Comparison of ENCODE assay signal across 16 mouse cellular contexts in genomic region chr12:8300111-8300480, GRCm38 (mm10). TPM values are rescaled to one million over a fixed set of nuclear protein-coding genes. Genes with fewer than 3 reads are reported as not detected.
DNase-seq lines count a peak whose midpoint lies in the region; ATAC-seq lines count a peak whose summit lies in the region.
"Had no signal": no experiment of that assay in that cellular context is flagged by ENCODE, and none has a peak within 500 bp of the region (broad histone marks: within the 10 kb centered on the region; RNA-seq: fewer than 3 reads in every experiment).

No protein-coding gene starts in this region.

- peak overlapping the region; percentile 19; the same call in 1 of the 2 replicates for H3K4me3 ChIP-seq in forebrain, embryonic 10.5 days
- H3K4me3 ChIP-seq in forebrain, embryonic 14.5 days (ENCODE audit: low read depth, low read length): no peak overlapping the region
- peak overlapping the region; percentile 48 for H3K4me3 ChIP-seq in kidney, embryonic 15.5 days (replicated peaks)
- H3K4me3 ChIP-seq in embryonic facial prominence, embryonic 13.5 days: peak overlapping the region; percentile 60
- peak overlapping the region; percentile 27; the same call in 1 of the 2 replicates for H3K4me3 ChIP-seq in limb, embryonic 13.5 days
- H3K4me3 ChIP-seq: forebrain, embryonic 13.5 days had no signal

- peaks cover 100% of the 10 kb centered on the region for H3K27me3 ChIP-seq in forebrain, embryonic 10.5 days (ENCODE audit: poor library complexity, severe bottlenecking)
- H3K27me3 ChIP-seq in forebrain, embryonic 14.5 days (replicated peaks; ENCODE audit: control insufficient read depth, insufficient read depth, low read length): peaks cover 90% of the 10 kb centered on the region
- peaks cover 97% of the 10 kb centered on the region for H3K27me3 ChIP-seq in kidney, embryonic 15.5 days
- peaks cover 94% of the 10 kb centered on the region for H3K27me3 ChIP-seq in embryonic facial prominence, embryonic 13.5 days
- peaks cover 97% of the 10 kb centered on the region for H3K27me3 ChIP-seq in limb, embryonic 13.5 days

- no peaks in the 10 kb centered on the region for H3K36me3 ChIP-seq in forebrain, embryonic 10.5 days (replicated peaks)
- no peaks in the 10 kb centered on the region for H3K36me3 ChIP-seq in forebrain, embryonic 14.5 days (ENCODE audit: control insufficient read depth, insufficient read depth, low read length)
- no peaks in the 10 kb centered on the region for H3K36me3 ChIP-seq in kidney, embryonic 15.5 days
- H3K36me3 ChIP-seq in embryonic facial prominence, embryonic 13.5 days: no peaks in the 10 kb centered on the region
- no peaks in the 10 kb centered on the region for H3K36me3 ChIP-seq in limb, embryonic 13.5 days
- H3K36me3 ChIP-seq: limb, embryonic 15.5 days had no signal

- H3K9ac ChIP-seq in forebrain, embryonic 14.5 days (ENCODE audit: low read length): no peak overlapping the region
- H3K9ac ChIP-seq in kidney, embryonic 15.5 days: no peak overlapping the region
- H3K9ac ChIP-seq in embryonic facial prominence, embryonic 13.5 days: peak overlapping the region; percentile 74
- H3K9ac ChIP-seq in limb, embryonic 13.5 days: no peak overlapping the region
- H3K9ac ChIP-seq: forebrain, embryonic 13.5 days; limb, embryonic 15.5 days had no signal

- H3K27ac ChIP-seq in forebrain, embryonic 10.5 days: no peak overlapping the region
- H3K27ac ChIP-seq in forebrain, embryonic 14.5 days (ENCODE audit: low read depth, low read length): no peak overlapping the region
- H3K27ac ChIP-seq in kidney, embryonic 15.5 days: no peak overlapping the region
- peak overlapping the region; percentile 51; the same call in 1 of the 2 replicates for H3K27ac ChIP-seq in embryonic facial prominence, embryonic 13.5 days
- H3K27ac ChIP-seq in limb, embryonic 13.5 days: no peak overlapping the region
- H3K27ac ChIP-seq: forebrain, embryonic 13.5 days; limb, embryonic 15.5 days had no signal

- peaks cover 42% of the 10 kb centered on the region for H3K4me1 ChIP-seq in forebrain, embryonic 10.5 days
- no peaks in the 10 kb centered on the region for H3K4me1 ChIP-seq in forebrain, embryonic 14.5 days (ENCODE audit: control insufficient read depth, insufficient read depth, low read length)
- peaks cover 40% of the 10 kb centered on the region for H3K4me1 ChIP-seq in kidney, embryonic 15.5 days
- peaks cover 52% of the 10 kb centered on the region for H3K4me1 ChIP-seq in embryonic facial prominence, embryonic 13.5 days
- H3K4me1 ChIP-seq in limb, embryonic 13.5 days: peaks cover 37% of the 10 kb centered on the region

- no peak overlapping the region for H3K4me2 ChIP-seq in forebrain, embryonic 14.5 days (ENCODE audit: low read length)
- H3K4me2 ChIP-seq in kidney, embryonic 15.5 days: 0 out of 2 replicates have a peak overlapping the region, but pooled peaks have one; percentile 70
- H3K4me2 ChIP-seq in embryonic facial prominence, embryonic 13.5 days: peak overlapping the region; percentile 86
- peak overlapping the region; percentile 40 for H3K4me2 ChIP-seq in limb, embryonic 13.5 days (replicated peaks)
- H3K4me2 ChIP-seq: forebrain, embryonic 13.5 days had no signal

- no peaks in the 10 kb centered on the region for H3K9me3 ChIP-seq in forebrain, embryonic 10.5 days
- no peaks in the 10 kb centered on the region for H3K9me3 ChIP-seq in forebrain, embryonic 14.5 days (replicated peaks; ENCODE audit: control insufficient read depth, low read length)
- H3K9me3 ChIP-seq in kidney, embryonic 15.5 days (replicated peaks): no peaks in the 10 kb centered on the region
- H3K9me3 ChIP-seq in embryonic facial prominence, embryonic 13.5 days: no peaks in the 10 kb centered on the region
- no peaks in the 10 kb centered on the region for H3K9me3 ChIP-seq in limb, embryonic 13.5 days
- H3K9me3 ChIP-seq: forebrain, embryonic 13.5 days; limb, embryonic 15.5 days had no signal

- 7% methylated on average over 10 of the region's 10 CpGs for WGBS in forebrain, embryonic 10.5 days
- 11% methylated on average over 9 of the region's 10 CpGs for WGBS in forebrain, embryonic 14.5 days
- WGBS in kidney, embryonic 15.5 days: 25% methylated on average over 10 of the region's 10 CpGs
- 15% methylated on average over 10 of the region's 10 CpGs for WGBS in embryonic facial prominence, embryonic 13.5 days
- 19% methylated on average over 10 of the region's 10 CpGs for WGBS in limb, embryonic 13.5 days

- DNase-seq in forebrain, embryonic 10.5 days (ENCODE audit: extremely low spot score, low spot score): no peak
- no peak for DNase-seq in forebrain, embryonic 14.5 days (ENCODE audit: low spot score)
- DNase-seq in kidney, postnatal 25 days: no peak
- DNase-seq in urinary bladder, adult 18-20 months (ENCODE audit: low spot score in 2 of 2): no peak
- DNase-seq in cerebellum, adult 11-12 months: no peak
- DNase-seq: adrenal gland, postnatal 10 days; gastrocnemius, postnatal 25 days; kidney, postnatal 10 days; right cerebral cortex, postnatal 25 days; thymus, adult 18-20 months had no signal

- ATAC-seq in forebrain, embryonic 14.5 days: no peak
- ATAC-seq in kidney, embryonic 15.5 days (replicated peaks; ENCODE audit: low FRiP score): no peak
- ATAC-seq in embryonic facial prominence, embryonic 13.5 days (ENCODE audit: insufficient number of reproducible peaks, insufficient read depth, low FRiP score, low TSS enrichment, low read depth): no peak
- no peak for ATAC-seq in limb, embryonic 13.5 days (ENCODE audit: low FRiP score, low read depth)
- ATAC-seq: forebrain, embryonic 13.5 days had no signal

RNA-seq across cellular contexts. Expression of gene Gdf7, which starts 1.7 kb away (rescaled TPM):
- 0.11 TPM in 1 of 2 replicates, not detected in the other for polyA plus RNA-seq in forebrain, embryonic 10.5 days (2016; fragmentation: Nextera tagmentation; extraction: Ambion mirVana)
- polyA plus RNA-seq in forebrain, embryonic 14.5 days (2014; fragmentation: Nextera tagmentation; extraction: Ambion mirVana): not detected in 2 replicates
- polyA plus RNA-seq in kidney, embryonic 15.5 days (2015; fragmentation: Nextera tagmentation; extraction: Ambion mirVana): 1.1 and 1.2 TPM in 2 replicates
- polyA plus RNA-seq in embryonic facial prominence, embryonic 13.5 days (2015; fragmentation: Nextera tagmentation; extraction: Ambion mirVana): 1.6 and 2.1 TPM in 2 replicates
- polyA plus RNA-seq in limb, embryonic 13.5 days (2015; fragmentation: Nextera tagmentation; extraction: Ambion mirVana): 0.20 TPM in 1 of 2 replicates, not detected in the other
- polyA plus RNA-seq: forebrain, embryonic 13.5 days; lung, embryonic 16.5 days had no signal

RNA-seq across cellular contexts. Expression of gene Hs1bp3, which starts 13.1 kb away (rescaled TPM):
- 15.3 and 17.8 TPM in 2 replicates for polyA plus RNA-seq in forebrain, embryonic 10.5 days (2016; fragmentation: Nextera tagmentation; extraction: Ambion mirVana)
- 8.3 and 8.4 TPM in 2 replicates for polyA plus RNA-seq in forebrain, embryonic 14.5 days (2014; fragmentation: Nextera tagmentation; extraction: Ambion mirVana)
- polyA plus RNA-seq in kidney, embryonic 15.5 days (2015; fragmentation: Nextera tagmentation; extraction: Ambion mirVana): 14.2 and 16.5 TPM in 2 replicates
- polyA plus RNA-seq in embryonic facial prominence, embryonic 13.5 days (2015; fragmentation: Nextera tagmentation; extraction: Ambion mirVana): 19.0 and 19.2 TPM in 2 replicates
- 19.4 and 21.4 TPM in 2 replicates for polyA plus RNA-seq in limb, embryonic 13.5 days (2015; fragmentation: Nextera tagmentation; extraction: Ambion mirVana)
